Mouse (Mus musculus) hindbrain, embryonic 16.5 days (tissue): ENCODE measurements around the gene Gtf3c1. TPM values are rescaled to one million over a fixed set of nuclear protein-coding genes. Genes with fewer than 3 reads are reported as not detected.

Experiments
- polyA plus RNA-seq: library from polyadenylated mRNA; unstranded; fragments of >200 nt; fragmentation: Nextera tagmentation; extraction: Ambion mirVana; gene quantifications from 2 replicates; pipeline ENCODE4 v1.2.1, GENCODE M21; 2015

Gene Gtf3c1
- polyA plus RNA-seq, 1 experiment from 2014 or later = 23.0 TPM

Other genes with a start within 250 kb of the Gtf3c1 start
- 85.4 and 91.2 TPM in 2 replicates for gene Nsmce1, start 216.2 kb downstream of the Gtf3c1 start, polyA plus RNA-seq
- 5.6 and 6.2 TPM in 2 replicates for gene Il4ra, start 155.7 kb downstream of the Gtf3c1 start, polyA plus RNA-seq
- gene Il21r, start 104.4 kb downstream of the Gtf3c1 start, polyA plus RNA-seq = 0.50 TPM in 2 replicates
- 5.0 and 6.5 TPM in 2 replicates for gene D430042O09Rik, start 108 bp upstream of the Gtf3c1 start, polyA plus RNA-seq